Mouse (Mus musculus): Measurements from ENCODE around the gene Olfr1367.
"Not testable (repeated sequence)": the region's sequence is repeated elsewhere in the genome, so short reads cannot be mapped to it uniquely, and the experiment has no call there.

The Olfr1367 gene

GRCm38 (mm10) chr13:21396048-21396447, 49.3 kb downstream of the Olfr1367 start:
- not testable (repeated sequence) for DNase-seq (ENCODE audit: low spot score)

- DNase-seq (ENCODE audit: low spot score), result no peak
Observed at GRCm38 (mm10) chr13:21397486-21397885, 50.8 kb downstream of the Olfr1367 start.
